Mouse (Mus musculus): Measurements from ENCODE around the gene Trnau1ap. TPM values are rescaled to one million over a fixed set of nuclear protein-coding genes. Genes with fewer than 3 reads are reported as not detected.

Gene Trnau1ap
- polyA plus RNA-seq, 1 experiment from 2014 or later, result 78.0 TPM

GRCm38 (mm10) chr4:132328391-132328982, 851 bp downstream of the Trnau1ap start:
- 43% methylated on average over 14 of the region's 14 CpGs for WGBS
- no peak for ATAC-seq (ENCODE audit: low FRiP score)
- Histone ChIP-seq H3K27me3 (ENCODE audit: control insufficient read depth, insufficient read depth, low read length) (no peaks in the 10 kb centered on the region), H3K9me3 (ENCODE audit: control insufficient read depth, low read length) (no peaks in the 10 kb centered on the region), H3K36me3 (ENCODE audit: control insufficient read depth, insufficient read depth, low read length) (peaks cover 15% of the 10 kb centered on the region), H3K4me3 (ENCODE audit: low read depth, low read length) (peak overlapping the region; percentile 76), H3K27ac (ENCODE audit: low read depth, low read length) (peak overlapping the region; percentile 71; the same call in 1 of the 2 replicates), H3K4me1 (ENCODE audit: control insufficient read depth, insufficient read depth, low read length) (peaks cover 7% of the 10 kb centered on the region), H3K9ac (ENCODE audit: low read length) (peak overlapping the region; percentile 89), H3K4me2 (peak overlapping the region; percentile 68)
- DNase-seq (ENCODE audit: low spot score, missing footprints), result no peak

DNA sequence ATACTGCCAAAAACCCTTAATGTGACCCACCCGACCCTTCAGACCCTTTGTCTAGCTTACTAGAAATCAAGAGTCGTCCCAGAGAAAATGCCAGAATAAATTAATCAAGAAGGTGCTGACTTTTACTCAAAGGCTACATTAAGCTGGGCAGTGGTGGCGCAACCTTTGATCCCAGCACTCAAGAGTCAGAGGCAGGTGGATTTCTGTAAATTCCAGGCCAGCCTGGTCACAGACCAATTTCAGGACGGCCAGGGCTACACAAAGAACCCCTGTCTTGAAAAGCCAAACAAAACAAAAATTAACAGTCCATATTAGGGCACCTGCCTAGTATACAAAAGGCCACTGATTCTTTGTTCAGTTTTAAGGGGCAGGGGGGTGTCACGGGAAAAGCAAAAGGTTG, 2.9 kb downstream of the Trnau1ap start:
- Histone ChIP-seq H3K4me3 (ENCODE audit: low read depth, low read length) (no peak overlapping the region), H3K27me3 (ENCODE audit: control insufficient read depth, insufficient read depth, low read length) (no peaks in the 10 kb centered on the region), H3K36me3 (ENCODE audit: control insufficient read depth, insufficient read depth, low read length) (peaks cover 12% of the 10 kb centered on the region), H3K9ac (ENCODE audit: low read length) (no peak overlapping the region), H3K9me3 (ENCODE audit: control insufficient read depth, low read length) (no peaks in the 10 kb centered on the region), H3K27ac (ENCODE audit: low read depth, low read length) (no peak overlapping the region), H3K4me1 (ENCODE audit: control insufficient read depth, insufficient read depth, low read length) (peaks cover 7% of the 10 kb centered on the region), H3K4me2 (no peak overlapping the region)
- ATAC-seq (ENCODE audit: low FRiP score) (no peak), DNase-seq (ENCODE audit: low spot score, missing footprints) (no peak)
- WGBS, result 80% methylated on average over 5 of the region's 5 CpGs

DNA sequence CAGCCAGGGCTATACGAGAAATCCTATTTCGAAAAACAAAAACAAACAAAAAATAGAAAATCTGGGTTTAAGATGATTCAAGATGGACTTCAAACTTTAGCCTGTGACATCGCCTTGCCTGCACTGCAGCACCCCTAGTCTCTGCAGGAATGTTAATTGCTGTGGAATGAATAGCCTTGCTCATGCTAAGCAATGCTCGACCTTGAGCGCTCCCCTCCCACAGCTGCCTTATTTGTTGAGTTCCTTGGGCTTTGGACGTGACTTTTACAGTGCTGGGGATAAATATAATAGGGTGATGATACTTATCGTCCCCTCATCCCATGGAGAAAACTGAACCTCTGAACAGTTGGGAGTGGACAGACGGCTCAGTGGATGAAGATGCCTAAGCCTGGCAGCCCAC, 13.6 kb downstream of the Trnau1ap start:
- peaks cover 12% of the 10 kb centered on the region for H3K36me3 ChIP-seq (ENCODE audit: control insufficient read depth, insufficient read depth, low read length)
- no peak overlapping the region for H3K9ac ChIP-seq (ENCODE audit: low read length)
- no peak overlapping the region for H3K4me2 ChIP-seq
- no peaks in the 10 kb centered on the region for H3K9me3 ChIP-seq (ENCODE audit: control insufficient read depth, low read length)
- no peak overlapping the region for H3K27ac ChIP-seq (ENCODE audit: low read depth, low read length)
- ATAC-seq (ENCODE audit: low FRiP score) (no peak), DNase-seq (ENCODE audit: low spot score, missing footprints) (no peak)
- no peaks in the 10 kb centered on the region for H3K27me3 ChIP-seq (ENCODE audit: control insufficient read depth, insufficient read depth, low read length)
- 90% methylated on average over 8 of the region's 8 CpGs for WGBS
- no peaks in the 10 kb centered on the region for H3K4me1 ChIP-seq (ENCODE audit: control insufficient read depth, insufficient read depth, low read length)
- H3K4me3 ChIP-seq (ENCODE audit: low read depth, low read length), result no peak overlapping the region

GRCm38 (mm10) chr4:132312627-132313026, 16.7 kb downstream of the Trnau1ap start:
- Histone ChIP-seq H3K27ac (ENCODE audit: low read depth, low read length) (no peak overlapping the region), H3K4me2 (no peak overlapping the region), H3K9me3 (ENCODE audit: control insufficient read depth, low read length) (no peaks in the 10 kb centered on the region), H3K4me1 (ENCODE audit: control insufficient read depth, insufficient read depth, low read length) (peaks cover 9% of the 10 kb centered on the region), H3K4me3 (ENCODE audit: low read depth, low read length) (no peak overlapping the region), H3K27me3 (ENCODE audit: control insufficient read depth, insufficient read depth, low read length) (no peaks in the 10 kb centered on the region), H3K9ac (ENCODE audit: low read length) (no peak overlapping the region), H3K36me3 (ENCODE audit: control insufficient read depth, insufficient read depth, low read length) (peaks cover 14% of the 10 kb centered on the region)
- no peak for DNase-seq (ENCODE audit: low spot score, missing footprints)
- no peak for ATAC-seq (ENCODE audit: low FRiP score)
- 81% methylated on average over 5 of the region's 5 CpGs for WGBS

GRCm38 (mm10) chr4:132311801-132312200, 17.5 kb downstream of the Trnau1ap start:
- no peak overlapping the region for H3K4me2 ChIP-seq
- peaks cover 14% of the 10 kb centered on the region for H3K36me3 ChIP-seq (ENCODE audit: control insufficient read depth, insufficient read depth, low read length)
- no peak overlapping the region for H3K9ac ChIP-seq (ENCODE audit: low read length)
- H3K9me3 ChIP-seq (ENCODE audit: control insufficient read depth, low read length), result no peaks in the 10 kb centered on the region
- no peaks in the 10 kb centered on the region for H3K27me3 ChIP-seq (ENCODE audit: control insufficient read depth, insufficient read depth, low read length)
- 52% methylated on average over 3 of the region's 3 CpGs for WGBS
- no peak overlapping the region for H3K27ac ChIP-seq (ENCODE audit: low read depth, low read length)
- H3K4me1 ChIP-seq (ENCODE audit: control insufficient read depth, insufficient read depth, low read length), result peaks cover 9% of the 10 kb centered on the region
- no peak for ATAC-seq (ENCODE audit: low FRiP score)
- DNase-seq (ENCODE audit: low spot score, missing footprints), result no peak
- H3K4me3 ChIP-seq (ENCODE audit: low read depth, low read length), result no peak overlapping the region

GRCm38 (mm10) chr4:132311209-132311608, 18.1 kb downstream of the Trnau1ap start:
- no peak for DNase-seq (ENCODE audit: low spot score, missing footprints)
- H3K36me3 ChIP-seq (ENCODE audit: control insufficient read depth, insufficient read depth, low read length), result peaks cover 11% of the 10 kb centered on the region
- no peak overlapping the region for H3K9ac ChIP-seq (ENCODE audit: low read length)
- H3K4me3 ChIP-seq (ENCODE audit: low read depth, low read length), result no peak overlapping the region
- H3K4me1 ChIP-seq (ENCODE audit: control insufficient read depth, insufficient read depth, low read length), result peaks cover 9% of the 10 kb centered on the region
- ATAC-seq (ENCODE audit: low FRiP score), result no peak
- 33% methylated on average over 1 of the region's 1 CpGs for WGBS
- H3K9me3 ChIP-seq (ENCODE audit: control insufficient read depth, low read length), result no peaks in the 10 kb centered on the region
- H3K27me3 ChIP-seq (ENCODE audit: control insufficient read depth, insufficient read depth, low read length), result no peaks in the 10 kb centered on the region
- no peak overlapping the region for H3K27ac ChIP-seq (ENCODE audit: low read depth, low read length)
- H3K4me2 ChIP-seq, result no peak overlapping the region

DNA sequence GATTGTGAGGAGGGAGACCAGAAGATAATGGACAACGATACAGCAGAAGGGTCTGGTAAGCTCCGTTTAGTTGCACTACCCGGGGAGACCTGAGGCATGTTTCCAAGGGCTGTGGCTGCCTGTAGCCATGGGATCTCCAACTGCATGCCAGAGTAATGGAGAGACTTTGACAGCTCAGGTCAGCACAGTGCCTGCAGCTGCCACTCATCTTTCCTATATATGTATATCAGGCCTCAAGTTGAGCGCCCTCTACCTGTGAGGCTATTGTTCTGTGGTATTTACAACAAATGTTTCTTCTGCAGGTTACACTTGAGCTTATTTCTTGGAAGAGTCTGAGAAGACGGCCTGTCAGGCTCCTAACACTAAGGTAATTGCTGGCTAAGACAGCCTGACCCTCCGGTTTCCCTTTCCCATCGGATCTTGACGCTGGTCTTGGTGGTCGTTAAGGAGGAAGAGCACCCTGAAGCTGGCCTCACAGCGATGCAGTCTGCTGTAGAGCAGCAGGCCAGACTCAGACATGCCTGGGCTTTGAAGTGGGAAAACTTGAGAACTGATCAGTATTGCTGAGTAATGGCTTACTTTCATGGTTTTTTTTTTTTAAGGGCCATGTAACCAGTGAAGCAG, 19.4 kb downstream of the Trnau1ap start:
- Histone ChIP-seq H3K27me3 (ENCODE audit: control insufficient read depth, insufficient read depth, low read length) (no peaks in the 10 kb centered on the region), H3K4me3 (ENCODE audit: low read depth, low read length) (peak overlapping the region; percentile 84), H3K4me2 (peak overlapping the region; percentile 96), H3K36me3 (ENCODE audit: control insufficient read depth, insufficient read depth, low read length) (peaks cover 11% of the 10 kb centered on the region), H3K27ac (ENCODE audit: low read depth, low read length) (0 out of 2 replicates have a peak overlapping the region, but pooled peaks have one; percentile 22), H3K9ac (ENCODE audit: low read length) (peak overlapping the region; percentile 96), H3K4me1 (ENCODE audit: control insufficient read depth, insufficient read depth, low read length) (peaks cover 9% of the 10 kb centered on the region), H3K9me3 (ENCODE audit: control insufficient read depth, low read length) (no peaks in the 10 kb centered on the region)
- ATAC-seq (ENCODE audit: low FRiP score) (peak; percentile 28; the same call in 1 of the 2 replicates), DNase-seq (ENCODE audit: low spot score, missing footprints) (peak; percentile 87)
- 29% methylated on average over 10 of the region's 10 CpGs for WGBS

GRCm38 (mm10) chr4:132309140-132309848, 20.0 kb downstream of the Trnau1ap start:
- Histone ChIP-seq H3K27me3 (ENCODE audit: control insufficient read depth, insufficient read depth, low read length) (no peaks in the 10 kb centered on the region), H3K4me2 (peak overlapping the region; percentile 96), H3K36me3 (ENCODE audit: control insufficient read depth, insufficient read depth, low read length) (peaks cover 11% of the 10 kb centered on the region), H3K9ac (ENCODE audit: low read length) (peak overlapping the region; percentile 96), H3K27ac (ENCODE audit: low read depth, low read length) (peak overlapping the region; percentile 69), H3K4me1 (ENCODE audit: control insufficient read depth, insufficient read depth, low read length) (peaks cover 9% of the 10 kb centered on the region), H3K9me3 (ENCODE audit: control insufficient read depth, low read length) (no peaks in the 10 kb centered on the region), H3K4me3 (ENCODE audit: low read depth, low read length) (peak overlapping the region; percentile 84)
- 1% methylated on average over 15 of the region's 15 CpGs for WGBS
- ATAC-seq (ENCODE audit: low FRiP score) (no peak), DNase-seq (ENCODE audit: low spot score, missing footprints) (peak; percentile 93)
